In genomic region chr7:24990478-24990877, GRCm38 (mm10) we compare ENCODE assay signal across 26 mouse cellular contexts. TPM values are rescaled to one million over a fixed set of nuclear protein-coding genes. Genes with fewer than 3 reads are reported as not detected.
"Had no signal": no experiment of that assay in that cellular context is flagged by ENCODE, and none has a peak within 500 bp of the region (broad histone marks: within the 10 kb centered on the region; RNA-seq: fewer than 3 reads in every experiment).

No protein-coding gene starts in this region.

- H3K27ac ChIP-seq: liver, embryonic 15.5 days; lung, embryonic 15.5 days; macrophage; midbrain, embryonic 13.5 days; midbrain, embryonic 15.5 days; neural tube, embryonic 12.5 days had no signal

- DNase-seq: liver, postnatal 0 days; lung, adult 2 months; lung, postnatal 14 days; lung, postnatal 36 days; retina, postnatal 1 day; right cerebral cortex, adult 18-20 months; right cerebral cortex, postnatal 25 days; right cerebral cortex, postnatal 4 days; spleen, adult 18-20 months; thymus, adult 2 months; thymus, postnatal 25 days; thymus, postnatal 4 days had no signal

- H3K9me3 ChIP-seq: liver, embryonic 15.5 days; lung, embryonic 15.5 days; midbrain, embryonic 13.5 days; midbrain, embryonic 15.5 days; neural tube, embryonic 12.5 days had no signal

- ATAC-seq: liver, postnatal 0 days; lung, postnatal 0 days; midbrain, embryonic 13.5 days; midbrain, embryonic 15.5 days had no signal

- H3K4me3 ChIP-seq: liver, embryonic 15.5 days; lung, embryonic 15.5 days; midbrain, embryonic 13.5 days; midbrain, embryonic 15.5 days; neural tube, embryonic 12.5 days had no signal

- H3K27me3 ChIP-seq: liver, embryonic 15.5 days; lung, embryonic 15.5 days; midbrain, embryonic 13.5 days; midbrain, embryonic 15.5 days had no signal

- H3K4me1 ChIP-seq: liver, embryonic 15.5 days; lung, embryonic 15.5 days; midbrain, embryonic 13.5 days; midbrain, embryonic 15.5 days; neural tube, embryonic 12.5 days had no signal

- H3K36me3 ChIP-seq: liver, embryonic 15.5 days; lung, embryonic 15.5 days had no signal

RNA-seq across cellular contexts. Expression of gene Gm4881, which starts 46.2 kb away (rescaled TPM):
- total RNA-seq: megakaryocyte progenitor cell, adult 5-6 weeks; megakaryocyte-erythroid progenitor cell, adult 5-6 weeks; neutrophil, adult 5-6 weeks had no signal
- polyA plus RNA-seq: liver, embryonic 15.5 days; liver, postnatal 0 days; lung, adult 2 months; lung, embryonic 15.5 days; lung, postnatal 0 days; macrophage; small intestine, adult 2 months; stomach, embryonic 14.5 days; stomach, embryonic 16.5 days; urinary bladder, adult 2 months had no signal
